Mouse (Mus musculus): ENCODE data around the gene Asprv1.
A peak's percentile ranks its signal among the peaks of the same experiment; 100 is the strongest.

The Asprv1 gene

GRCm38 (mm10) chr6:86665560-86666307 is 37.8 kb downstream of the Asprv1 start:
- peak; percentile 43 for DNase-seq (ENCODE audit: low read depth)

- no peak for DNase-seq (ENCODE audit: low read depth)
Measured at GRCm38 (mm10) chr6:86667061-86667460, 39.1 kb downstream of the Asprv1 start.

- DNase-seq (ENCODE audit: low read depth): no peak
Measured at GRCm38 (mm10) chr6:86668580-86669239, 40.7 kb downstream of the Asprv1 start, which contains the start of gene Mxd1. TSS of gene Mxd1 (minus strand) at chr6:86669161.

- peak; percentile 100 for DNase-seq (ENCODE audit: low read depth)
Measured at GRCm38 (mm10) chr6:86669240-86669727, 41.3 kb downstream of the Asprv1 start.

GRCm38 (mm10) chr6:86670873-86671272 is 42.9 kb downstream of the Asprv1 start:
- DNase-seq (ENCODE audit: low read depth): peak; percentile 93

- no peak for DNase-seq (ENCODE audit: low read depth)
Measured at GRCm38 (mm10) chr6:86678341-86678740, 50.4 kb downstream of the Asprv1 start.

Measured in 416B (cell line).